Mouse (Mus musculus) retina, postnatal 7 days (tissue): ENCODE measurements around the gene Zbtb9.
A peak's percentile ranks its signal among the peaks of the same experiment; 100 is the strongest.
"Not testable (repeated sequence)": the region's sequence is repeated elsewhere in the genome, so short reads cannot be mapped to it uniquely, and the experiment has no call there.

Source experiments
- DNase-seq: peaks from one replicate; pipeline ENCODE4 v3.0.0-alpha.2; 2012; ENCODE audit warnings: low read depth, low spot score

Gene Zbtb9

DNA sequence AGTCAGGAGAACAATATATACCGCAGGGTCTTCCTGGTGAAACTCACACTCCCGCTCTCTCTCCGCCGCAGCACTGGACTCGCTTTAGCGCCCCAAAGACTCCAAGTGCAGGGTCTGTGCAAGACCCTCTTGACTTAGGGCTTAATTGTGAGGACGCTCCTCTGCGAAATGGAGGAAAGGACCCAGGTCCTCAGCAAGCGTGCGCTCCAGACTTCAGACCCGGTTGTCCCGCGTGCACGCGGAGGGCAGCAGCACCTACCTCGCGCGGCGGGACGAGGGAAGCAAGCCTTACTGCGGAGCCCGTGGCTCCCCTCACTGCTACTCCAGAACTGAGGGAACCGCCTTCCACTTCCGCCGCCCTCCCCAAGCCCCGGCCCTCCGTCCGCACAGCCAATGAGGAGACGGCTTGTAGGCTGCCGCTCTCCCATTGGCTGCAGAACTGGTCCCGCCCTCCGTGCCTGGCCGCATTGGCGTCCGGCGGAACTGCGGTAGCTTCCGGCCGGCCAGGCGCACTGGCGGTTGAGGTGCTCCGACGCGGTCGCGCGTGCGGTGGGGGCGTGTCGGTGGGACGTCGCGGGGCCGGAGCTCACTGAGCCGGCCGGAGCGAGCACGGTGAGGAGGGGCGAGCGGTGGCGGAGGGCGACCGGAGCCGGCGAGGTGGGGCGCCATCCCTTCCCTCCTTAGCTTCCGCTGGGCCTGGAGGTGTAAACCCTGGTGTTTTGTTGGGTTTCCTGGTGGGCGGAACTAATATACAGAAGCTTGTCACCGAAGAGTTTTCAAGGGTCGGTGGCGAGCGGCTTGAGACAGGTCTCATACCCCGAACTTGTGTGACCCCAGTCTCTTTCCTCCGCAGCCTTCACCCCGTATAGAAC, at the start of gene Zbtb9:
Zbtb9 (plus strand) TSS at position 465 of the 872 bp plus-strand sequence.
- peak; percentile 88 for DNase-seq

DNA sequence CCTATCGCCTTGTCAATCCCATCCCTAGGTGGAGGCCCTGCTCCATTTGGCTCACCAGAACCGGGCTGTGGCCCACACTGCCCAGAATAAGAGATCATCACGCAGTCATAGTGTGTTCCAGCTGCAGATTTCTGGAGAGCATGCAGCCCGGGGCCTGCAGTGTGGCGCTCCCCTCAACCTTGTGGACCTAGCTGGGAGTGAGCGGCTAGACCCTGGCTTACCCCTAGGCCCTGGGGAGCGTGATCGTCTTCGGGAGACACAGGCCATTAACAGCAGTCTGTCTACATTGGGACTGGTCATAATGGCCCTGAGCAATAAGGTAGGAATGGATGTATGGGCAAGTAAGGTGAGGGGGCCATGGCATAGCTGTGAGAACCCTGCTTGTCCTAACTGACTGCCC, 47.6 kb upstream of the Zbtb9 start:
- not testable (repeated sequence) for DNase-seq

- not testable (repeated sequence) for DNase-seq
These were observed 41.2 kb upstream of the Zbtb9 start for GRCm38 (mm10) chr17:26931795-26932194.

DNA sequence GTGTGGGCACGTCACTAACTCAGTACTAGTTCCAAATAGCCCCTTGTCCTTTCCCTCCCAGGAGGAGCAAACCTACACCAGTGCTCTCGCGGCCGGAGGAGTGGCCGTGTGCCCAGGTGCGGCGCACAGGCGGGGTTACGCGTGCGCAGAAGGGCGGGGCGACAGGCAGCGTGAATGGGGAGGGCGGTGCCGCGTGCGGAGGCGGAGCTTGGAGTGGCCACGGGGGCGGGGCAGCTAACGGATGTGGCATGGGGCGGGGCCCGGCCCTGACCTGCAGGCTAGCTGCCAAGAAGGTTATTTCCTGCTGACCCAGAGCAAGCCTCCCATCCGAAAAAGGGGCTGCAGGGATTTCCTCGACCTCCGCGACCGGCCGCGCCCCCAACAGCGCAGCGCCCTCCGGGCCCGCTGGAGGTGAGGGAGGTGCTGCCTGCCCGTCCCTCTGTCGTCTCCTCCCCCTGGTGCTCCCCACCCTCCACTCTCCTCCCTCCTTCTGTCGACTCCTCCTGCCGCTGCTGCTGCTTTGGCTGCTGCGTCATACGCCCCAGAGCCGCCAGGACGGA, 40.0 kb upstream of the Zbtb9 start, which contains the start of gene Phf1:
Phf1 (plus strand) TSS at position 214 of the 560 bp plus-strand sequence.
- peak; percentile 84 for DNase-seq

- no peak for DNase-seq
These were observed 39.5 kb upstream of the Zbtb9 start for GRCm38 (mm10) chr17:26933419-26933818.

DNA sequence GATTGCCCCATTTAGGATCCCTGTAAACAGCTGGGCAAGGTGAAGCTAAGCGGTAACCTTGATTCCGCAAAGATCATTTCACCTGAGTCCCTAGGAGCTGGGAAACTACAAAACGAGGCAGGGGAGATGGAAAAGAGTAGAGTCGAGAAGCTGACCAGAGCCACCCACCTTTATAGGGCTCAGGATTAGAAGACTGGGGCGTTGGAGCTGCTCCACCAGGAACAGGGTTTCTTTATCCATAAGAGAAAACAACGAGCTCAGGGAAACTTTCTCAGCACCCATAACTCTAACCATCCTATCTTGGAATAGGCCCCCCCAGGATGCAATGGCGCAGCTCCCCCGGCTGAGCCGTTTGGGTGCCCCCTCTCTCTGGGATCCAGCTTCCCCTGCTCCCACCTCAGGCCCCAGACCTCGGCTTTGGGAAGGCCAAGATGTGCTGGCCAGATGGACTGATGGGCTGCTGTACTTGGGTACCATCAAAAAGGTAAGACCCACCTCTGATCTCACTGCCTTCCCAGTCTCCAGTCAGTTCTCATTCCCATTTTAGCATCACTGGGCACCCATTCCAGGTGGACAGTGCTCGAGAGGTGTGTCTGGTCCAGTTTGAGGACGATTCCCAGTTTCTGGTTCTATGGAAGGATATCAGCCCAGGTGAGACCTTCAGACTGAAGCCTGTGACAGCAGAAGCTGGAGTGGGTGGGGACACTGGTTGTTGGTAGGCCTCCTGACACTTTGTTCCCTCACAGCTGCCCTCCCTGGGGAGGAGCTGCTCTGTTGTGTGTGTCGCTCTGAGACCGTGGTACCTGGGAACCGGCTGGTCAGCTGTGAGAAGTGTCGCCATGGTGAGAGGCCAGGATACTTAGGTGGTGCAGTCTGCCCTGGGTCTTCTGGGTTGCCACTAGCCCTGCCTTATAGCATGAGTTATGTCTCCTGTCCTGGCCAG, 38.8 kb upstream of the Zbtb9 start:
- no peak for DNase-seq

DNA sequence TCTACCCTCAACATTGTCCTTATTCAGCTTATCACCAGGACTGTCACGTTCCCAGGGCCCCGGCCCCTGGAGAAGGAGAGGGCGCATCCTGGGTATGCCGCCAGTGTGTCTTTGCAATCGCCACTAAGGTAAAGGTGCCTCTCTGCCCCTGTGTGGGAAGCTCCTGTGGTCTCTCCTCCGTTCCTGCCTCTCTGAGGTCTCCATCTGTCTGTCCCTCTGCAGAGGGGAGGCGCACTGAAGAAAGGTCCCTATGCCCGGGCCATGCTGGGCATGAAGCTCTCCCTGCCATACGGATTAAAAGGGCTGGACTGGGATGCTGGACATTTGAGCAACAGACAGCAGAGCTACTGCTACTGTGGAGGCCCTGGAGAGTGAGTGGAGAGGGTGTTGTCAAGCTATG, 37.9 kb upstream of the Zbtb9 start:
- no peak for DNase-seq

DNA sequence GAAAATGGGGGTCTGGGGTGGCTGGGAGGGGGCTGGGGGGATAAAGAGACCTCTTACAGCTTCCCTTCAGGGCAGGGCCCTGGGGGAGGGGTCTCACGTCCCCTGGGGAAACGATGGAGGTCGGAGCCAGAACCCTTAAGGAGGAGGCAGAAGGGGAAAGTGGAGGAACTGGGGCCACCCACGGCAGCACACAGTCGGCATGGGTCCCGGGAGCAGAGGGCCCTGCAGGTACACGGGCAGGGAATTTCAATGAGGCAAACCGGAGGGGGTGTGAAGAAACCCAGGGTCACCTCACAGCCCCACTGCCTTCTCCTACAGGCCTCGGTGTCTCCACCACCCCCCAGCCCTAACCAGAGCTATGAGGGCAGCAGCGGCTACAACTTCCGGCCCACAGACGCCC, 36.5 kb upstream of the Zbtb9 start:
- DNase-seq = no peak

DNA sequence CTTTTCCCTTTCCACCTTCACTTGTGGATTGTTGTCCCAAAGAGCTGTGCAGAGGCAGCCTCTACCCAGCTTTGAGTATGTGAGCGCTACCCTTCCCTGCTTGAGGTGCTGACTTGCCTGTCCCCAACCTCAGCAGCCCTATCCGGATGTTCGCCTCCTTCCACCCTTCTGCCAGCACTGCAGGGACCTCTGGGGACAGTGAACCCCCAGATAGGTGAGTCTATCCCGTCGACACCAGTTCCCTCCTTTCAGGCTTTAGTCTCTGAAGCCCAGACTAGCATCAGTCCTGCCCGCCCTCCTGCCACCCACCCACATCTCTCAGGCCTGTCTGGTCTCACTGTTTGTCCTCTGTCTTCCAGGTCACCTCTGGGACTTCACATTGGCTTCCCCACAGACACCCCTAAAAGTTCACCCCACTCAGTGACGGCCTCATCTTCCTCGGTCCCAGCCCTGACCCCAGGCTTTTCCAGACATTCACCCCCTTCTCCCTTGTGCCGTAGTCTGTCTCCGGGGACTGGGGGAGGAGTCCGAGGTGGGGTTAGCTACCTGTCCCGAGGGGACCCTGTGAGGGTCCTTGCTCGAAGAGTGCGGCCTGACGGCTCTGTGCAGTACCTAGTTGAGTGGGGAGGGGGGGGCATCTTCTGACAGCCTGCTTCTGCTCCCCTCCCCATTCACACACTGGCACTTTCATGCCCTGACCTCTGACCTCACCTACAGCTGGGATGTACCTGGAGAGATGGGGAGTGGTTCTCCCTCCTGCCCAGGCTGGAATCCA, 35.9 kb upstream of the Zbtb9 start:
- no peak for DNase-seq

DNA sequence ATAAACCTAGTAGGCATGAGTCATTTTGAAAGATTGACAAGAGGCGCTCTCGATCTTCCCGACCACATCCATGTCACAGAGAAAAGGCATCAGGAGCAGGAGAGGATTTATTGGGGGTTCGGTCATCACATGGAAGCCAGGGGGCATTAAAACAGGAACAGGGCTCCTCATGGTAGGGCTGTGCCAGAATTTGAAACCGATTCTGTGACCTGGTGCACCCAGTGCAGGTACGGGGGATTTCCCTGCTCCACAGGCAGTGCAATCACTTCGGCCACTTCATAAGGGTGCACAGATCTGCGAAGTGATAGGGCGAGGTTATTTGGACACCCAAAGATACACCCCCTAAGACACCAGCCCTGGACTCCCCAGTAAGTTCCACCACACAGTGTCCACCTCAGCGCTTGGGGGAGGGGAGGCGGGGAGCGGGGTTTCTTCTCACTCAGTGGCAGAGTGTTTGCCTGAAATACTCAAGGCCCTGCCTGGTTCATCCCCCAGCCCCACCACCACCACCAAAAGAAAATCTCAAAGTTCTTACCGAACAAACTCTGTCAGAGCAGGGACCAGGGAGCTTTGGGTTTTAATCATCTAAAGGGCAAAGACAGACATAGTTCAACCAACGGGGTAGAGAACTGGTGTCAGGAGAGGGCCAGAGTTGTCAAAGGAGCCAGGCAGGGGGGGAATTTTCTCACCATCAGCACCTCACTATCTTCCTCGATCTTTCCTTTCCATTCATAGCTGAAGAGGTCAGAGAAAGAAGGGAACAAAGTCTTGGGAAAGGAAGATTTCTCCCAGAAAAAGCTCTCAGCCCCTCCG, 34.9 kb upstream of the Zbtb9 start:
- DNase-seq = no peak

- DNase-seq = no peak
These were observed 34.2 kb upstream of the Zbtb9 start for GRCm38 (mm10) chr17:26938731-26939130.

- peak; percentile 100 for DNase-seq
These were observed 33.6 kb upstream of the Zbtb9 start, which contains the start of gene Cuta for GRCm38 (mm10) chr17:26939178-26939972. Cuta (minus strand) TSS chr17:26939569.

DNA sequence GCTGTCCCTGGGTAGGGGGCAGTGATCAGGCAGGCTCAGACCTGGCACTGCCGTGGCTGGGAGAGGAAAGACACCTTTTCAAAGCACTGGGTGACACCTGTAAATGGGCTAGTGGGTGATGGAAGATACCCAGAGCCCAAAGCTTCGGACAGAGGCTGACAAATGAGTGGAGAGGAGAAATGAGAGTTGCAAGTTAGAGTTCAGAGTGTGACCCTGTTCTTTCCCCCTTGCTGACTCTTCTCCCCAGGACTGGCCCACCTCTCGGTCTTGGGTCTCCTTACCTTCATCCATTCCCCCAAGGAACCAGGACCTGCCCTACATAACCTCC, 33.0 kb upstream of the Zbtb9 start:
- DNase-seq = no peak

GRCm38 (mm10) chr17:26941031-26941789, 31.8 kb upstream of the Zbtb9 start, which contains the start of gene Syngap1:
Syngap1 (plus strand) TSS chr17:26941253.
- no peak for DNase-seq

- DNase-seq = no peak
These were observed 31.0 kb upstream of the Zbtb9 start for GRCm38 (mm10) chr17:26941841-26942570.

DNA sequence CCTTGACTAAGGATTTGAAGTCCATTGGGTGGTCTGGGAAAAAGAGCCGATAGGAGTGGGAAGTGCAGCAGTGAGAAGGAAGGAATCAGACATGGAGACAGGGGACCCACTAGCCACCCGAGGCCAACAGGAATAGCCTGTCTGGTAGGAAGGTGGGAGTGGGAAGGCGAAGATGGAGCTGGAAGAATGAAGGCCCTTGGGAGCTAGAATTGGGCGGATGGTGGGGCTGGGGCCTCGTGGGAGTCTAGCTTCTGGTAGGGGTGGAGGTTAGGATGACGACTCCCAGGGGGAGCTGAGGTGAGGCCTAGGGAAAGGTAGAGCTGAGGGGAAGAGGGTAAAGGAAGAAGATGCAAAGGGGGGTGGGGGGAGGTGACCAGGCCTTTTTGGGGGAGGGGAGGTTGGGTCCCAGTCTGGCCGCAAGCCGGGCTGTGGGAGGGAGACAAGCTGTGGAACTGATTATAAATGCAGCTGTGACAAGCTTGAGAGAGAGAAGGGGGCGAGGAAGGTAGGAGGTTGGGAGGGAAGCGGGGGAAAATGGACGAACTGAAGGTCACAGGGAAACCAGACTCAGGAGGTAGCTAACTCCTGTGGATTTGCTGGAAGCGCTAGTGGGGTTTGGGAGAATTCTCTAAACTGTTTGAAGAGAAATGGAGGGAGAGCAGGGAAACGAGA, 27.0 kb upstream of the Zbtb9 start:
- DNase-seq = no peak

GRCm38 (mm10) chr17:26946567-26946966, 26.4 kb upstream of the Zbtb9 start:
- no peak for DNase-seq
